Mouse (Mus musculus) kidney, adult 2 months (tissue): ENCODE data around the gene Slc25a13.

ENCODE experiments used
- CTCF ChIP-seq: fragments of 200-500 bp; conservative IDR thresholded peaks from 2 replicates; pipeline ENCODE4 v1.5.1; 2011; ENCODE audit warnings: low read depth, mild to moderate bottlenecking, control low read depth, low read length, moderate library complexity, mixed read lengths; ENCODE audit not compliant: insufficient read depth, insufficient read length
- POLR2A ChIP-seq: fragments of 200-500 bp; IDR thresholded peaks from one replicate; pipeline ENCODE4 v1.6.1; 2011; ENCODE audit warnings: low read depth, low read length, control low read depth

- TF ChIP-seq POLR2A (no peak), CTCF (no peak)
Observed at GRCm38 (mm10) chr6:6243828-6244227, 26.9 kb upstream of the Slc25a13 start.
